Mouse (Mus musculus): ENCODE measurements around the gene Cep89. TPM values are rescaled to one million over a fixed set of nuclear protein-coding genes. Genes with fewer than 3 reads are reported as not detected.

The Cep89 gene
- total RNA-seq (2015; ENCODE audit: low replicate concordance) (39.0 and 47.2 TPM in 2 replicates), total RNA-seq (2017; ENCODE audit: low replicate concordance) (56.1 and 118 TPM in 2 replicates)

- ATAC-seq (replicated peaks; ENCODE audit: low FRiP score, poor library complexity, severe bottlenecking), result peak; percentile 89
Observed at GRCm38 (mm10) chr7:35396542-35397168, at the start of gene Cep89, which contains the start of gene Faap24. Gene Cep89, plus strand, starts transcription at chr7:35397035. Gene Faap24, minus strand, starts transcription at chr7:35396836.

GRCm38 (mm10) chr7:35347918-35348700 is 48.7 kb upstream of the Cep89 start:
- no peak for ATAC-seq (replicated peaks; ENCODE audit: low FRiP score, poor library complexity, severe bottlenecking)

- ATAC-seq (replicated peaks; ENCODE audit: low FRiP score, poor library complexity, severe bottlenecking), result no peak
Observed at GRCm38 (mm10) chr7:35349022-35349421, 47.8 kb upstream of the Cep89 start.

GRCm38 (mm10) chr7:35349886-35350684 is 46.8 kb upstream of the Cep89 start:
- no peak for ATAC-seq (replicated peaks; ENCODE audit: low FRiP score, poor library complexity, severe bottlenecking)

GRCm38 (mm10) chr7:35351155-35351554 is 45.7 kb upstream of the Cep89 start:
- ATAC-seq (replicated peaks; ENCODE audit: low FRiP score, poor library complexity, severe bottlenecking), result no peak

- no peak for ATAC-seq (replicated peaks; ENCODE audit: low FRiP score, poor library complexity, severe bottlenecking)
Observed at GRCm38 (mm10) chr7:35353306-35353705, 43.5 kb upstream of the Cep89 start.

- no peak for ATAC-seq (replicated peaks; ENCODE audit: low FRiP score, poor library complexity, severe bottlenecking)
Observed at GRCm38 (mm10) chr7:35355303-35355872, 41.4 kb upstream of the Cep89 start.

GRCm38 (mm10) chr7:35357621-35358020 is 39.2 kb upstream of the Cep89 start:
- ATAC-seq (replicated peaks; ENCODE audit: low FRiP score, poor library complexity, severe bottlenecking), result no peak

GRCm38 (mm10) chr7:35362253-35362652 is 34.6 kb upstream of the Cep89 start:
- ATAC-seq (replicated peaks; ENCODE audit: low FRiP score, poor library complexity, severe bottlenecking), result no peak

- no peak for ATAC-seq (replicated peaks; ENCODE audit: low FRiP score, poor library complexity, severe bottlenecking)
Observed at GRCm38 (mm10) chr7:35362868-35363267, 34.0 kb upstream of the Cep89 start.

GRCm38 (mm10) chr7:35365161-35365910 is 31.5 kb upstream of the Cep89 start:
- no peak for ATAC-seq (replicated peaks; ENCODE audit: low FRiP score, poor library complexity, severe bottlenecking)

- ATAC-seq (replicated peaks; ENCODE audit: low FRiP score, poor library complexity, severe bottlenecking), result no peak
Observed at GRCm38 (mm10) chr7:35371096-35371495, 25.7 kb upstream of the Cep89 start.

GRCm38 (mm10) chr7:35372483-35373017 is 24.3 kb upstream of the Cep89 start:
- no peak for ATAC-seq (replicated peaks; ENCODE audit: low FRiP score, poor library complexity, severe bottlenecking)

GRCm38 (mm10) chr7:35373146-35373989 is 23.5 kb upstream of the Cep89 start:
- no peak for ATAC-seq (replicated peaks; ENCODE audit: low FRiP score, poor library complexity, severe bottlenecking)

GRCm38 (mm10) chr7:35374265-35374664 is 22.6 kb upstream of the Cep89 start:
- no peak for ATAC-seq (replicated peaks; ENCODE audit: low FRiP score, poor library complexity, severe bottlenecking)

- no peak for ATAC-seq (replicated peaks; ENCODE audit: low FRiP score, poor library complexity, severe bottlenecking)
Observed at GRCm38 (mm10) chr7:35376623-35377022, 20.2 kb upstream of the Cep89 start.

- no peak for ATAC-seq (replicated peaks; ENCODE audit: low FRiP score, poor library complexity, severe bottlenecking)
Observed at GRCm38 (mm10) chr7:35379492-35380119, 17.2 kb upstream of the Cep89 start.

GRCm38 (mm10) chr7:35380351-35380750 is 16.5 kb upstream of the Cep89 start:
- no peak for ATAC-seq (replicated peaks; ENCODE audit: low FRiP score, poor library complexity, severe bottlenecking)
